Mouse (Mus musculus) lung, adult 2 months (tissue): ENCODE measurements around the gene Col6a6.

Experiments used
- CTCF ChIP-seq: fragments of 200-500 bp; IDR thresholded peaks from 2 replicates; pipeline ENCODE4 v1.5.1; 2011; ENCODE audit warnings: mild to moderate bottlenecking, low read length, control low read depth; ENCODE audit not compliant: insufficient read depth
- POLR2A ChIP-seq: fragments of 200-500 bp; IDR thresholded peaks from 2 replicates; pipeline ENCODE4 v1.6.1; 2011; ENCODE audit warnings: low read depth, mild to moderate bottlenecking, control low read depth, low read length, borderline replicate concordance; ENCODE audit errors: extremely low read depth

DNA sequence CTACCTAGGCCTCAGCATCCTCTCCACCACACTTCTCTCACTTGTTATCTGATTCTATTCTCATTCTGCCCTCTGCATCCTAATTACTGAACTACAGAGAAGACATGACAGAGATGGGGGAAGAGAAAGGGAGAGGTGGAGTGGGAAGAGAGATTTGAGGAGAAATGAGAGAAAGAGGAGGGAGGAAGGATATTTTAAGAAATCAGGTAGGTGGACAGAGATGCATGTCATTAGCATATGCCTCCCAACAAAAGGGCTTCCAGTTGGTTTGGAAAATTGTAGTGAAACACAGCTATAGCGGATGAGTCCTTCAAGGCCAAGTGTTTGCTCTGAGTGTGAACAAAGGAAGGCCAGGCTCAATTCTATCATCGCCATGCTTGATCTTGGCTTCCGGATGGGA is 115.9 kb downstream of the Col6a6 start:
- TF ChIP-seq CTCF (no peak), POLR2A (no peak)
